Mouse (Mus musculus): ENCODE measurements at regions not wholly inside any gene's neighbourhood (a gene's known extent, or its start where the extent isn't known, plus 50 kb on each side); places are given as distances from the start of the nearest gene placed in this dataset.
"Not testable (repeated sequence)": the region's sequence is repeated elsewhere in the genome, so short reads cannot be mapped to it uniquely, and the experiment has no call there.

- in situ Hi-C loops (cut with MboI, MseI): loop anchor here (5.0 kb wide), 1 partner anchor 92 kb away; no protein-coding TSS in a partner anchor
These were observed 419.7 kb downstream of the Lrig3 start for GRCm38 (mm10) chr10:126385644-126386043.

DNA sequence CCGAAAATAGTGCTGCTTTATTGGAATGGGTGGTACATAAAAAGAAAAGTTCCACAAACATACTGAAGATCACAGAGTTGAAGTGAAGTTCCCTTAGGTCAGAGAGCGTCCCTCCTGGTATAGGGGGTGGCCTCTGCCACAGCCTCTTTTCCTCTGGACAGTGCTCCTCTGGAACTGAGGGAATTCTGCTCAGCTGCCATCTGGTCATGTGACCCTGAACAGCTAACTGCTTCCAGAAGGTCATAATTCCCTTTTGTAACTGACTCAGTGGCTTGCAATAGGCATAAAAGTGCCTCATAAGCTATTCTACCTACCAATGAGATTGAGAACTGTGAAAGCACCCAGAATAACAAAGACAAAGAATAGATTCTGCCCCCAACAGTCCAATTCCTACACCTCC lies 414.4 kb downstream of the Lrig3 start:
- in situ Hi-C loops (cut with MboI, MseI): no loop called here

DNA sequence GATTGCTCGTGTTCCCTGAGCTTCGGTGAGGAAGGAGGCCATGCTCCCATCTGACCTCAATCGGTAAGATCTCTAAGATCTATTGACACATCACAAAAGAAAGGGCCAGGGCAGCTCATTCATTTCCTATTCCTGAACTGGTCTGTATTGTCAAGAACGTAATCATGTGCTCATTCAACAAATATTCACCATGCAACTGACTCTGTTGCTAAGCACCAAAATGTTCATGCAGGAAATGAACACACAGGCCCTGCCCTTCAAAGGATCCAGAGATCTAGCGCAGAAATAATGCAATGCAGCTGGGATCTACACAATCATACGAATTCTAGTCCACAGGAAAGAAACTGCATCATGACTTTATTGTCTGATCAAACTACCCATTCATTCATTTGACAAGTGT lies 413.3 kb downstream of the Lrig3 start:
- in situ Hi-C loops (cut with MboI, MseI): no loop called here

GRCm38 (mm10) chr10:126373906-126374305 lies 407.9 kb downstream of the Lrig3 start:
- in situ Hi-C loops (cut with MboI, MseI): no loop called here

DNA sequence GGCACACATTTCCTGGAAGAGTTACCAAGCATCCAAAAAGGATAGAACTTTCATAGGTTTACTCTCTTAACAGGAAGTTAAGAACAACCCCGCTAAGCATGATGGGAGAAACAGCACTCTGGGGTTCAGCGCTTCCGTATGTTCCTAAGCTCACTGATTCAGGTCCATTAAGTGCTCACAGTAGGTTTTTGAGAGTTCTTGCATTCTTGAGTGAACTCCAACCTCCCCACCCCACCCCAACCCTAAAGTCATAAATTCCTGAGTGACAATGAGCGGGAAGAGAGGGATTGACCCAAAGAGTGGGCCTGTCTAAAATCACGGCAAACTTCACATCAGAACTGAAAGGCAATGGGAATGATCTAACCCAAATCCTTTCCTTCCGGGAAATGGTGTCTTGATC lies 405.9 kb downstream of the Lrig3 start:
- in situ Hi-C loops (cut with MboI, MseI): no loop called here

- in situ Hi-C loops (cut with MboI, MseI): no loop called here
These were observed 383.1 kb downstream of the Lrig3 start for GRCm38 (mm10) chr10:126349076-126349475.

- in situ Hi-C loops (cut with MboI, MseI): loop anchor here (5.0 kb wide), 1 partner anchor 85 kb away; no protein-coding TSS in a partner anchor
These were observed 371.5 kb downstream of the Lrig3 start for GRCm38 (mm10) chr10:126337426-126337825.

DNA sequence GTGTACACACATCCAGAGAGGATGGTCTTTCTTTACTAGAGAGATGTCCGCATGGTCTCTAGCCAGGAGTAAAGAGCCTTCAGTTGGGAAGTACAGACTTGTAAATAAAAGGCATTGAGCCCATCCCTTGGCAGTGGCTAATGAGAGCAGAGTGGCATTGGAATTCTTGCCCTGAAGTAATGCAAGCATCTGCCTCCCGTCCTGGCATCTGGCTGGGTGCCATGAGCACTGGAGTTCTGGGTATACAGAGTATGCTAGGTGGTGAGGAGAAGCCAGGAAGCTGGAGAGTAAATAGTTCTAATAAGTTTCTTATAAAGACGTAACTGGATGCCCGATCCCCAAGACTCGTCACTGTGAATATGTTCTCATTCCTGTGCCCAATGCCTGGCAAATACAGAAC lies 367.8 kb downstream of the Lrig3 start:
- in situ Hi-C loops (cut with MboI, MseI): no loop called here

DNA sequence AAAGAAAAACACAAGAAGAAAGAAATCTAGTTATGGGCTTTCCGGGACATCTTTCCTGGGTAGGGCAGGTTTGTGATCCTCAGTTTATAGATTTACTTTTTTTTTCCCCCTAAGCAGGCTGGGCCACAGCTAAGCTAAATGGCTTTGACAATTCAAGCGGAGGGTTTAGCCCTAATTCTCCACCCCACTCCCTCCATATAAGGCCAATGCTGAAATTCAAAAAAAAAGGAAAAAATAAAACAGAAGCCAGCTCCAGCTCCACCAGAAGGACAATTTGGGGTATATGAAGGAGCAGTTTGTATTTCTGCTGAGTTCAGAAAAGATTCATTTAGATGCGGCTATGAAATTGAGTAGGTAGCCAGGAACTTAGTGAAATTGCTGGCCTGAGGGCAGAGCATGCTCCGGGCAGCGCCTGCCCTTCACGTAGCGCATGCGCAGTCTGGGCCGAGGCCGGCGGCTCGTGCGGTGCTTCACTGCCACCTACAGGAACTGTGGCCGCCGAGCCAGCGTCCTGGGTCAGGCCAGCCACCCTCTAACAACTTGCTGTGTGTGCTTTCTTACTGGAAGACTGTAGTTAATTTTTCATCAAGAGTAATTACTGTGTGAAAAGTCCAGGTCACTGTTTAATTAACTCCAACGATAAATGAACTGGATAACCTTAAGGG lies 364.5 kb downstream of the Lrig3 start:
- in situ Hi-C loops (cut with MboI, MseI): no loop called here

GRCm38 (mm10) chr10:126320831-126321230 lies 354.9 kb downstream of the Lrig3 start:
- in situ Hi-C loops (cut with MboI, MseI): no loop called here

GRCm38 (mm10) chr10:126319795-126320194 lies 353.8 kb downstream of the Lrig3 start:
- in situ Hi-C loops (cut with MboI, MseI): no loop called here

- in situ Hi-C loops (cut with MboI, MseI): no loop called here
These were observed 334.0 kb downstream of the Lrig3 start for GRCm38 (mm10) chr10:126299962-126300361.

DNA sequence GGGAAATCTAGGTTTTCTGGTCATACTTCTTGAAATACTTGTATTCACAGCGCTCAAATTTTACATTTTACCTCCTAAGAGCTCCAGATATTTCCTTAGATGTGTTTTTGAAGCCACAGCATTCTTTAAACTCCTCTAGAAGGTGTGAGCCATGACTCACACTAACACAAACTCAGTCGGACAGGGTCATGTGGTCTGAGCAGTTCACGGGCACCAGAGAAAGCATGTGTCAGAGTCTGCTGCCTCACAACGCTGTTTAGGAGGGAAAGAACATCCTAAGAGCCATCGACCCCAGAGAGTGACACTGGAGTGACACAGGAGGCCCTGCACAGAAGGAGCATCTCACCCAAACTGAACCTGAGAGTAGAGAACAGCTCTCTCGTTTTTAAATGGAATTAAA lies 332.2 kb downstream of the Lrig3 start:
- in situ Hi-C loops (cut with MboI, MseI): no loop called here

DNA sequence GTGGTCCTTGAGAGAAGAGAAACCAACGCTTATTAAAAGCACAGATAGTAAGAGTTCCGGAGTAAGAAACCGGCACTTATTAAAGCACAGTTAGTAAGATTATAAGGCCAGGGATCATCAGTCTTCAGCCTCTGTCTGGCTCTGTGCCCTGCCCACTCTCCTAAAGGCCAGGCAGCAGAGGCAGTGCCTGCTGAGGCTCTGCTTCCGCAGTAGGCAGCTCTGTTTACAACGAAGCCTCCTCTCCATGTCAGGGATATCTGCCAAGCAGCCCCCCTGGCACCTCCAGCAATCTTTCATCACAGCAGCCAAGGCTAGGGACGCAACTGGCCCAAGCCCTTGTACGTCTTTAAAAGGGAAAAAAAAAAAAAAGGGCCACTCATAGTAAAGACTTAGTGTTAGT lies 329.9 kb downstream of the Lrig3 start:
- in situ Hi-C loops (cut with MboI, MseI): no loop called here

DNA sequence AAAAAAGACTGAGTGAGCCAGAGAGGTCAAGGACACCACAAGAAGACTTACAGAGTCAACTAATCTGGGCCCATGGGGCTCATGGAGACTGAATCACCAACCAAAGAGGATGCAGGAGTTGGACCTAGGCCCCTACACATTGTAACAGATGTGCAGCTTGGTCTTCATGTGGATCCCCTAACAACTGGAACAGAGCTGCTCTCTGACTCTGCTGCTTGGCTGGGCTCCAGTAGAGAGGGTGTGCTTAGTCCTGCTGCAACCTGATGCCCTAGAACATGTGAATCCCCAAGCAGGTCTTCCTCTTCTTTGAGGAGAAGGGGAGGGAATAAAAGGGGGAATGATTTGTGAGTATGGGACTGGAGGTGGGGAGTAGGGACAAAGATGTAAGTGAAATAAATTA lies 325.8 kb downstream of the Lrig3 start:
- in situ Hi-C loops (cut with MboI, MseI): no loop called here

DNA sequence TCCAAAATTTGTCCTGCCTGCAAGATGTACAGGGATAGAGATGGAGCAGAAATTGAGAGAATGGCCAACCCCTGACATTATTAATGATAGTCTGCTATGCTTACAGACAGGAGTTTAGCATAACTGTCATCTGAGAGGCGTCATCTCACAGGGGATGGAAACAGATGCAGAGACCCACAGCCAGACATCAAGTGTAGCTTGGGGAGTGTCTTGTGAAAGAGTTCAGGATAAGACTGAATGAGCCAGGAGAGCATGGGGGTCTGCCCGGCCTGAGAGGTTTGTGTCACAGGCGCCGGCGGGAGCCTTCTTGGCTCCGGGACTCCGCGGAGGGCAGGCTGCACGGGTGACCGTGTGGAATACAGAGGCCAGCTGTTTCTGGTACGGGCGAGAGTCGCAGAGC lies 319.1 kb downstream of the Lrig3 start:
- in situ Hi-C loops (cut with MboI, MseI): not testable (repeated sequence)

- in situ Hi-C loops (cut with MboI, MseI): no loop called here
These were observed 304.4 kb downstream of the Lrig3 start for GRCm38 (mm10) chr10:126270376-126270775.

GRCm38 (mm10) chr10:126267321-126267998 lies 301.5 kb downstream of the Lrig3 start:
- in situ Hi-C loops (cut with MboI, MseI): no loop called here

DNA sequence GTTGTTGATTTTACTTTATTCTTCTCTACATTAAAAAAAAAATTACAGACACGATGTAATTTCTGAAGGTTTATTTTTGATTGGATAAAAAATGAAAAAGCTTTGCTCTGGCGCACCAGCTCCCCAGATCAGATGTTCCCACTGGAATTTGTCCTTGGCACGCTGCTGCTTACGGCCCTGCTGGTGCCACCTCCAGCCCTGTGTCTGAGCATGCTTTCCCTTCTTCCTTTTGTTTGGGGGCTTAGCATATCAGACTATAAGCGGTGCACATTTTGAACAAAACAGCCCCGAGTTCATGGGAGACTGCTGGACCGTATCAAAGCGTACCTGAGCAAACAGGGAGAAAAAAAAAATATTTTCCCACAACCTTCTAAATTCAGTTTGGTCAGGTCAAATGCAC lies 291.2 kb downstream of the Lrig3 start:
- in situ Hi-C loops (cut with MboI, MseI): no loop called here

DNA sequence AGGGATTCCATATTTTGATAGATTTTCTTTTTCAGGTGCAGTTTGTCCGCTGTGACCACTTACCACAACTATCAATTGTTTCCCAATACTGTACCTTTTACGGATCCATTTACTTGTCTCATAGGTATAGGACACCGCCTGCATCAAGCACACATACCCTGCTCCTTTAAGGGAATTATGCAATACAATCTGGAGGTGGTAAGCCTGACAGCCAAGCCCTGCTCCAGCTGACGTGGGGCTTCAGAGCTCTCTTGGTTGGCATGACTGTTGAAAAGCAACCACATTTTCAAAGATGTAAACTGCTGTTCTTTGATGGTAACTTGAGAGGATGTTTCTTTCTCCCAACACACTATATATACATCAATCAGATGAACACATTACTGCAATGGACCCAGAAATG lies 288.2 kb downstream of the Lrig3 start:
- in situ Hi-C loops (cut with MboI, MseI): loop anchor here (5.0 kb wide), 1 partner anchor 83 kb away; no protein-coding TSS in a partner anchor

- in situ Hi-C loops (cut with MboI, MseI): no loop called here
These were observed 283.2 kb downstream of the Lrig3 start for GRCm38 (mm10) chr10:126249176-126249575.

DNA sequence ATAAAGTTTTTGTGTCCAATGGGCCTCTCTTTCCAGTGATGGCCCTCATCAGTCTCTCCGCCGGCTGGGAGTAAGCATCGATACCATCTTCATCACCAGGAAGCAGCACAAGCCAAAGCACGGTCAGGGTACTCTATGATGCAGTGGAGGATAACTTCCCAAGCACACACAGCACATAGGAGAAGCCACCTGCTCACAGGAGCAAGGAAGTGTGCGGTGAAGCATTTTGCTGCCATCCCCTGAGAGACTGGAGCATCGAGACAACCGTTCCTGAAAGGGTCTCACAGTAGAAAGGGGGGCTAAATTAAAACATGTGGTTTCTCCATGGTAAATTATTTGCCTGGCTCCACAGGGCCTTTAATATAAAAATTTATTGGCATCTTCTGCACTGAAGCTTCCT lies 277.1 kb downstream of the Lrig3 start:
- in situ Hi-C loops (cut with MboI, MseI): no loop called here

- in situ Hi-C loops (cut with MboI, MseI): no loop called here
These were observed 273.6 kb downstream of the Lrig3 start for GRCm38 (mm10) chr10:126239536-126239935.
